29 mouse cellular contexts compared by ENCODE assay signal in genomic region chr2:77688651-77689050, GRCm38 (mm10).
DNase-seq lines count a peak whose midpoint lies in the region; ATAC-seq lines count a peak whose summit lies in the region.
"Had no signal": no experiment of that assay in that cellular context is flagged by ENCODE, and none has a peak within 500 bp of the region (broad histone marks: within the 10 kb centered on the region; RNA-seq: fewer than 3 reads in every experiment).

No protein-coding gene starts in this region.

- ATAC-seq in kidney, embryonic 14.5 days (ENCODE audit: low FRiP score, low TSS enrichment) = no peak
- no peak for ATAC-seq in granulocyte monocyte progenitor cell, adult 5-6 weeks (replicated peaks; ENCODE audit: poor library complexity, severe bottlenecking)
- ATAC-seq: activated CD4-positive, CD25-positive, alpha-beta regulatory T cell, adult 4 months; forebrain, embryonic 15.5 days; intestine, embryonic 16.5 days; midbrain, embryonic 15.5 days had no signal

- H3K9me3 ChIP-seq in kidney, embryonic 14.5 days (ENCODE audit: control insufficient read depth, low read length) = no peaks in the 10 kb centered on the region
- H3K9me3 ChIP-seq: embryonic facial prominence, embryonic 13.5 days; forebrain, embryonic 10.5 days; forebrain, embryonic 15.5 days; heart, embryonic 12.5 days; hindbrain, embryonic 13.5 days; limb, embryonic 10.5 days; limb, embryonic 15.5 days; liver, embryonic 15.5 days; midbrain, embryonic 15.5 days; neural tube, embryonic 12.5 days; stomach, embryonic 15.5 days had no signal

- H3K27ac ChIP-seq in kidney, embryonic 14.5 days (ENCODE audit: low read depth, low read length) = no peak overlapping the region
- H3K27ac ChIP-seq: embryonic facial prominence, embryonic 13.5 days; forebrain, embryonic 10.5 days; forebrain, embryonic 15.5 days; heart, adult 2 months; hindbrain, embryonic 13.5 days; limb, embryonic 10.5 days; limb, embryonic 15.5 days; liver, embryonic 15.5 days; midbrain, embryonic 15.5 days; neural tube, embryonic 12.5 days; stomach, embryonic 15.5 days had no signal

- peak; percentile 12 for DNase-seq in adrenal gland, postnatal 14 days
- DNase-seq in adrenal gland, postnatal 10 days = no peak
- peak; percentile 46 for DNase-seq in kidney, adult 9 months
- DNase-seq in NIH3T3 (ENCODE audit: low read depth) = peak; percentile 4
- DNase-seq in kidney, postnatal 14 days = peak; percentile 10
- DNase-seq in heart, adult 18-20 months = no peak
- DNase-seq: B cell, adult 2 months; cerebellum, adult 18-20 months; cerebellum, postnatal 10 days; gastrocnemius, postnatal 25 days; heart, adult 2 months; heart, postnatal 4 days; lung, embryonic 14.5 days; lung, postnatal 14 days had no signal

- H3K4me3 ChIP-seq in kidney, embryonic 14.5 days (ENCODE audit: low read length) = no peak overlapping the region
- H3K4me3 ChIP-seq: embryonic facial prominence, embryonic 13.5 days; forebrain, embryonic 10.5 days; forebrain, embryonic 15.5 days; heart, adult 2 months; heart, embryonic 12.5 days; hindbrain, embryonic 13.5 days; limb, embryonic 10.5 days; limb, embryonic 15.5 days; liver, embryonic 15.5 days; midbrain, embryonic 15.5 days; neural tube, embryonic 12.5 days; stomach, embryonic 15.5 days had no signal

- H3K9ac ChIP-seq in kidney, embryonic 14.5 days (ENCODE audit: low read depth, low read length) = no peak overlapping the region
- H3K9ac ChIP-seq: embryonic facial prominence, embryonic 13.5 days; forebrain, embryonic 15.5 days; heart, embryonic 12.5 days; hindbrain, embryonic 13.5 days; limb, embryonic 15.5 days; liver, embryonic 15.5 days; lung, embryonic 14.5 days; midbrain, embryonic 15.5 days; neural tube, embryonic 12.5 days; stomach, embryonic 15.5 days had no signal

- H3K4me2 ChIP-seq in kidney, embryonic 14.5 days (replicated peaks; ENCODE audit: low read depth, low read length) = no peak overlapping the region
- H3K4me2 ChIP-seq: embryonic facial prominence, embryonic 13.5 days; forebrain, embryonic 15.5 days; heart, embryonic 12.5 days; hindbrain, embryonic 13.5 days; limb, embryonic 15.5 days; liver, embryonic 15.5 days; lung, embryonic 14.5 days; midbrain, embryonic 15.5 days; neural tube, embryonic 12.5 days; stomach, embryonic 15.5 days had no signal

- H3K27me3 ChIP-seq in kidney, embryonic 14.5 days (ENCODE audit: control insufficient read depth, insufficient read depth, low read length) = no peaks in the 10 kb centered on the region
- H3K27me3 ChIP-seq: embryonic facial prominence, embryonic 13.5 days; forebrain, embryonic 15.5 days; heart, embryonic 12.5 days; hindbrain, embryonic 13.5 days; limb, embryonic 15.5 days; liver, embryonic 15.5 days; midbrain, embryonic 15.5 days; neural tube, embryonic 12.5 days; stomach, embryonic 15.5 days had no signal

- H3K4me1 ChIP-seq in kidney, embryonic 14.5 days (ENCODE audit: control insufficient read depth, insufficient read depth, low read length) = no peaks in the 10 kb centered on the region
- H3K4me1 ChIP-seq: forebrain, embryonic 10.5 days; forebrain, embryonic 15.5 days; heart, embryonic 12.5 days; hindbrain, embryonic 13.5 days; limb, embryonic 15.5 days; liver, embryonic 15.5 days; midbrain, embryonic 15.5 days; neural tube, embryonic 12.5 days; stomach, embryonic 15.5 days had no signal

- 50% methylated on average over 4 of the region's 4 CpGs for WGBS in kidney, embryonic 14.5 days

- no peaks in the 10 kb centered on the region for H3K36me3 ChIP-seq in kidney, embryonic 14.5 days (ENCODE audit: control insufficient read depth, insufficient read depth, low read length)
- H3K36me3 ChIP-seq: embryonic facial prominence, embryonic 13.5 days; forebrain, embryonic 10.5 days; forebrain, embryonic 15.5 days; heart, embryonic 12.5 days; hindbrain, embryonic 13.5 days; limb, embryonic 10.5 days; limb, embryonic 15.5 days; liver, embryonic 15.5 days; midbrain, embryonic 15.5 days; neural tube, embryonic 12.5 days; stomach, embryonic 15.5 days had no signal

Comparison
In these comparisons a context has a peak if more than half of its experiments do, and no peak if none do; other contexts are left out.
1. DNase-seq: peak in adrenal gland, postnatal 14 days (single experiment), kidney, adult 9 months (single experiment), NIH3T3 (single experiment) and kidney, postnatal 14 days (single experiment); none in adrenal gland, postnatal 10 days (single experiment) and heart, adult 18-20 months (0 of 2).